Mouse (Mus musculus): ENCODE measurements at regions not wholly inside any gene's neighbourhood (a gene's known extent, or its start where the extent isn't known, plus 50 kb on each side); places are given as distances from the start of the nearest gene placed in this dataset.

DNA sequence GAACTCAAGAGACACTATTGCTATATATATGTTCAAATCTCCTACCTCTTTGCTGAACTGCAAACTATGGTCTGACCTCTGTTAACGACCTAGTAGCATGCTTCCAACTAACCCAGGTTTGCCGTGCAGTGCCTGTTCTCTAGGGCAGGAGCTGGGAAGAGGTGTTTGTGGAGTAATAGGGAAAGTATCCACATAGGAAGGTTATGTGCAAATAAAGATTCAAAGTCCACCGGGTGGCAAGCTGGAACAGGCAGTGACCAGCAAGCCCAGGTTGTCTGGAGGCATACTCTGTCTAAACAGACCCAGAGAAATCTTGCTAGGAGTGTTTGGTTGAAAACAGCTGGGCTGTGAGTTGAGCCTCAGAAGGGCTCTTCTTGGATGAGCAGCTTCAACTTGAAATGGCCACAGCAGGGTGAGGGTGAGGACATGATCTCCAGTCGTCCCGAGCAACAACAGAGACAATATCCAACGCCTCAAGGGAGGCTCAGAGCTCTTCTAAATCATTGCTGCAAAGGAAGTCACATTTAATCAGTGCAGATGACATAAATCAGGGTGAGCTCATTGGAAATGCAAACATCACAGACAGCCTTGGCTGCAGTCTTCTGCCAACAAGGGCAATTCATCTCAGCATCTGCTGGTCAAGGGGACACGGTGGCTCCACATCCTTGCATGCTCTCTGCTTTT, 846.7 kb downstream of the Synb start:
- Histone ChIP-seq H3K4me1 (peaks cover 6% of the 10 kb centered on the region), H3K36me3 (replicated peaks) (no peaks in the 10 kb centered on the region), H3K27ac (no peak overlapping the region), H3K4me3 (no peak overlapping the region), H3K27me3 (ENCODE audit: poor library complexity, severe bottlenecking) (no peaks in the 10 kb centered on the region), H3K9me3 (no peaks in the 10 kb centered on the region)
- DNase-seq (ENCODE audit: extremely low spot score, low spot score), result no peak
- 79% methylated on average over 7 of the region's 7 CpGs for WGBS

DNA sequence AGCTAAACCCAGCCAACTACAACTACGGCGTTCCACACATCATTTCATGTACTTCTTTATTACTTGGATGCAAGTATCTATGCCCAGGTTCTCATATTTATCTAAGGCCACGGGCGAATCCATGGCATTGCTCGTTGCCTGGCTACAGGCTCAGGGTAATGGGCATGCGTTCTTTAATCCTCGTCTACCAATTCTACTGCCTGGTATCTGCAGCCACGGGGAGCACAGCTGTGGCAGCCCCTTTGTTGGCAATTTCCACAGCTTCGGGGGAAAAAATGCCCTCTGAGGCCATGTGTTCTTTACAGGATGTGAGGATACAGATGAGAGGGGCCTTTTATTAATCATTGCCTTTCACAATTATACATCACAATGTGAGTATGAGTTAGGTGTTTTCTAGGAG, 860.8 kb downstream of the Synb start:
- H3K27ac ChIP-seq, result no peak overlapping the region
- no peaks in the 10 kb centered on the region for H3K9me3 ChIP-seq
- WGBS, result 89% methylated on average over 9 of the region's 9 CpGs
- H3K4me3 ChIP-seq, result no peak overlapping the region
- no peaks in the 10 kb centered on the region for H3K36me3 ChIP-seq (replicated peaks)
- no peaks in the 10 kb centered on the region for H3K27me3 ChIP-seq (ENCODE audit: poor library complexity, severe bottlenecking)
- DNase-seq (ENCODE audit: extremely low spot score, low spot score), result no peak
- H3K4me1 ChIP-seq, result no peaks in the 10 kb centered on the region

DNA sequence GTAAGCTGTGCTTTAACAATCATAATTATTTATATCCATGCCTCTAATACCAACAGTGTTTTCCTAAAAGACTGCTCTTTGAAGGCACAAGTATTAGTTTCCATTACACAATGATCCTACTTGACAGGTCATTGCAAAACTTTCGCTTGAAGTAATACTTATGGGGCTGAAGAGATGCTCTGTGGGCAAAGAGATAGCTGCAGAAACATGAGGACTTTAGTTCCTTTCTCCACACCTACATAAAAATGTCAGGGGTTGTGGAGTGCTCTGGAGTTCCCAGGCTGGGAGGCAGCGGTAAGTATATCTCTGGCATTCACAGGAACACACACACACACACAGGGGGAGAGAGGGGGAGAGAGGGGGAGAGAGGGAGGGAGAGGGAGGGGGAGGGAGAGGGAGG, 862.0 kb downstream of the Synb start:
- Histone ChIP-seq H3K27ac (no peak overlapping the region), H3K4me1 (no peaks in the 10 kb centered on the region), H3K27me3 (ENCODE audit: poor library complexity, severe bottlenecking) (no peaks in the 10 kb centered on the region), H3K4me3 (no peak overlapping the region), H3K9me3 (no peaks in the 10 kb centered on the region), H3K36me3 (replicated peaks) (no peaks in the 10 kb centered on the region)
- 92% methylated on average over 2 of the region's 2 CpGs for WGBS
- DNase-seq (ENCODE audit: extremely low spot score, low spot score), result no peak

DNA sequence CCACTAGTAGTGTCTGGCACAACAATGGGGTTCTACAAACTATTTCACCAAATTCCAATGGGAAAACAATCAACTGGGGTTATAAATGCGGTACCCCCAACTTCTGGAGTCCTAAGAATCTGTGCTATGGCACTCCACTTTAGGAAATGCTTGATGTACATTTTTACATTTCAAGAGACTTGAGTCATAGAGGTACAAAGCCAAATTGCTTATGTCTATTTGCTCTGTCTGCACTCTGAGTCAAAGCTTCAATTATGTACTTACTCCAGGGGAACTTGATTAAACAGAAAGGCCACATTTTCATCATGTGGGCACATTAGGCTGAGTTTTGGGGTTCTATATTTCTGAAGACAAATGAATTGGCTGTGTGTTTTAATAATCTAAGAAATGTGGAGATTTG, 866.9 kb downstream of the Synb start:
- no peaks in the 10 kb centered on the region for H3K9me3 ChIP-seq
- DNase-seq (ENCODE audit: extremely low spot score, low spot score), result no peak
- H3K4me1 ChIP-seq, result no peaks in the 10 kb centered on the region
- no peak overlapping the region for H3K27ac ChIP-seq
- no peaks in the 10 kb centered on the region for H3K36me3 ChIP-seq (replicated peaks)
- H3K4me3 ChIP-seq, result no peak overlapping the region
- WGBS, result 90% methylated on average over 1 of the region's 1 CpGs
- no peaks in the 10 kb centered on the region for H3K27me3 ChIP-seq (ENCODE audit: poor library complexity, severe bottlenecking)

DNA sequence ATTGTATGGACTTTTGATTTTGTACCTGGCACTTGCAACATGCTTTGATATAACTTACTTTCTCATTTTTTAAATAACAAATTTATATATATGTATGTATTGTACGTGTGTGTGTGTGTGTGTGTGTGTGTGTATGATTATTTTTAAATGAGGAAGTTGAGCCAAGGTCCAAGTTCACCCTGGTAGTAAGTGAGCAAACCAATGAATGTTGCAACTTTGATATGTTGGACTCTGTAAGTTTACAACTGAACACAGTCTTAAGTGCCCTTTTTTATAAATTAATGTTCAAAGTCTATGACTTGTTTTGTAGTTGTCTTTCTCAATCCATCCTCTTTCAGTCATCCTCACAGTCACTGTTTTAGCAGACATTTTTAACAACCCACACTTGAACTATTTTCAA, 901.7 kb downstream of the Synb start:
- no peak overlapping the region for H3K27ac ChIP-seq
- DNase-seq (ENCODE audit: extremely low spot score, low spot score), result no peak
- H3K4me3 ChIP-seq, result no peak overlapping the region
- WGBS, result 97% methylated on average over 1 of the region's 1 CpGs
- peaks cover 26% of the 10 kb centered on the region for H3K4me1 ChIP-seq
- H3K27me3 ChIP-seq (ENCODE audit: poor library complexity, severe bottlenecking), result no peaks in the 10 kb centered on the region
- no peaks in the 10 kb centered on the region for H3K9me3 ChIP-seq
- no peaks in the 10 kb centered on the region for H3K36me3 ChIP-seq (replicated peaks)

DNA sequence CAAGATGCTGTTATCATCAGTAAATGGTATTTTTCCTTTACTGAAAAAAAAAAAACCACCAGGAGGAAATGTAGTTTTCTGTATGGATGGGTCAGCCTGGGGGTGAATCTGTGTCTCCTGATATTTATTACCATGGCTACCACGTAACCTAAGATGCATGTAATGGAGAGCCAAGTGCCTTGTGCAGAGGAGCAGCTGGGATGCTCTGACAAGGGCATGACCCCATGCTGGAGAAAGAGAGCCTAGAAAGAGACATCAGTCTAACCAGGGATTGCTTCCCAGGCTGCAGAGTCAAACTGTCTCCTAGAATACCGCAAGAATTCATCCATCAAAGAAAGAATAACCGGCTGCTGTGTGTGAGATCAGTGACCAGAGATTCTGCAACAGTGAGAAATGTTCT, 902.2 kb downstream of the Synb start:
- Histone ChIP-seq H3K27ac (no peak overlapping the region), H3K4me1 (peaks cover 26% of the 10 kb centered on the region), H3K4me3 (no peak overlapping the region), H3K27me3 (ENCODE audit: poor library complexity, severe bottlenecking) (no peaks in the 10 kb centered on the region), H3K36me3 (replicated peaks) (no peaks in the 10 kb centered on the region), H3K9me3 (no peaks in the 10 kb centered on the region)
- no peak for DNase-seq (ENCODE audit: extremely low spot score, low spot score)
- 57% methylated on average over 3 of the region's 3 CpGs for WGBS

DNA sequence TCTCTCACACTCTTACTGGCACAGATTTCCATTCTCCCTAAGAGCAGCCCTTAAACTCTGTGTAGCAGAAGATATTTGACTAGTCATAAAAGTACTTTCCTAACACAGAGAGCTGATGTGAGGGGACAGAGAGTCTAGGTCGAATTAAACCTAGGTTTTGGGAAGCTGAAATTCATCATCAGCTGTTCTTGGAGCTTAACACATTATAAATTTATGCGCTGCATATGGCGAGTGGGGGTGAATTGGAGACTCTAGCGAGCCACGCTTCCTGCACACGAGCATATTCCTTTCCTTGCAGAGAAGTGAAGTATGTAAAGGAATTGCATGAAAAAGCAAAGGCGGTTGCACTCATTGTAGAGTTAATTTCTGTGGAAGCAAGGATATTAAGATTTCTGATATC, 912.4 kb downstream of the Synb start:
- 90% methylated on average over 7 of the region's 7 CpGs for WGBS
- H3K27ac ChIP-seq, result no peak overlapping the region

DNA sequence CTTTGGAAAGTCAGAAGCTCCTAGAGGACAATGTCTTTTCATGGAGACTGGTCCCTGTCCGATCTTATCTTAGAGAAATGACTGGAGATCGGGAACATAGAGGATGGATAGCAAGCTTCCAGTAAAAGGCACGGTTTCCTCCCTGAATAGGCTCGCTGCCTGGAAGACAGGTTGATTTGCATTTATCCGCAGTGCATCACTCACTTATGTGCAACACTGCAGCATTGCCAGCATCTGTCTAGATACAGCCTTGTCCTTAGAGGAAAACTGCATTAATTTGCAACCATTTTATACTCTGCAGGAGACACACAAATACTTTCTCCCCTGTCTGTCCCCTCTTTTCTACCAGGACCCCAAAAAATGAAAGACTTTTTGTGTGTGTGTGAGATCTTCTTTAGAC, 926.4 kb downstream of the Synb start:
- Histone ChIP-seq H3K36me3 (replicated peaks) (no peaks in the 10 kb centered on the region), H3K27ac (no peak overlapping the region), H3K4me1 (no peaks in the 10 kb centered on the region), H3K4me3 (no peak overlapping the region), H3K9me3 (no peaks in the 10 kb centered on the region), H3K27me3 (ENCODE audit: poor library complexity, severe bottlenecking) (no peaks in the 10 kb centered on the region)
- DNase-seq (ENCODE audit: extremely low spot score, low spot score), result no peak
- 86% methylated on average over 5 of the region's 5 CpGs for WGBS

More for the DNA sequence above, 912.4 kb downstream of the Synb start:
- no peak for DNase-seq (ENCODE audit: extremely low spot score, low spot score)
- Histone ChIP-seq H3K9me3 (no peaks in the 10 kb centered on the region), H3K4me1 (0 out of 2 replicates have a peak, but pooled peaks cover 3% of the 10 kb centered on the region), H3K36me3 (replicated peaks) (no peaks in the 10 kb centered on the region), H3K4me3 (no peak overlapping the region), H3K27me3 (ENCODE audit: poor library complexity, severe bottlenecking) (no peaks in the 10 kb centered on the region)

DNA sequence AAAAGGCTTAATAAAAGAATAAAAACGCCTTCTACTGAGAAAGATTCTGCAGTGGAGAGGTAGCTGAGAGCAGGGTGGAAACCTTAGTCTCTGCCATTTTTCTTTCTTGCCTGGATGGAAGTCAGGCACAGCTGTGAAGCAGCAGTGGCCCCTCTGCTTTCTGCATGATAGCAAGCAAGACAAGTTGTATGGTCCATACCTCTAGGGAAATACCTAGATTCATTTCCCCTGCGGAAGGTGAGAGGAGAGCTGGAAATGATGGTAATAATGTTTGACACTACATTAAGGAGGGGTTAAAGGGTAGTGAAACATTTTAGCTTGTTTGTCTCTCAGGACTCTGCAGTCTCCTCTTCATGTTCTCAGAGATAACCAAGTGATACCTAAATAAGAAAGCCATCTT, 930.2 kb downstream of the Synb start:
- Histone ChIP-seq H3K9me3 (no peaks in the 10 kb centered on the region), H3K4me3 (no peak overlapping the region), H3K27me3 (ENCODE audit: poor library complexity, severe bottlenecking) (no peaks in the 10 kb centered on the region), H3K36me3 (replicated peaks) (no peaks in the 10 kb centered on the region), H3K4me1 (no peaks in the 10 kb centered on the region), H3K27ac (no peak overlapping the region)
- 89% methylated on average over 2 of the region's 2 CpGs for WGBS
- DNase-seq (ENCODE audit: extremely low spot score, low spot score), result no peak

DNA sequence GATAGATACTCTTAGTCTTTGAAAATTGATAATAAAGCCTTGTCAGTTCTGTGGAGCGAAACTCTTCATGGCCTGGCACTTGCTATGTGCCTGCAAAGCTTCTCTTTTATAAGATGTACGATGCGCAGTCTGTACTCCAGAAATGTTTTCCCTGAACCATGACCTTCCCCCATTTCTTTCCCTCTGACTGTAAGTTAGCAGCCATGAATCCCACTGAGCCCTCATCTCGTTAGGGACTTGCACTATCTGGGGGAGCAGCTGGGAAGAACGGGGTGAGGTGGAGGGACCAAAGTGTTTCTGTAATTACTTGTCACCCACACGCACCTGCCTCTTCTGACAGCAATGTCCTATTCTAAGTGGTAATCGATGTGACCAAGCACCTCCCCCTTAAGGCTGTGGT, 932.1 kb downstream of the Synb start:
- H3K27ac ChIP-seq, result no peak overlapping the region
- no peak for DNase-seq (ENCODE audit: extremely low spot score, low spot score)
- 78% methylated on average over 7 of the region's 7 CpGs for WGBS

DNA sequence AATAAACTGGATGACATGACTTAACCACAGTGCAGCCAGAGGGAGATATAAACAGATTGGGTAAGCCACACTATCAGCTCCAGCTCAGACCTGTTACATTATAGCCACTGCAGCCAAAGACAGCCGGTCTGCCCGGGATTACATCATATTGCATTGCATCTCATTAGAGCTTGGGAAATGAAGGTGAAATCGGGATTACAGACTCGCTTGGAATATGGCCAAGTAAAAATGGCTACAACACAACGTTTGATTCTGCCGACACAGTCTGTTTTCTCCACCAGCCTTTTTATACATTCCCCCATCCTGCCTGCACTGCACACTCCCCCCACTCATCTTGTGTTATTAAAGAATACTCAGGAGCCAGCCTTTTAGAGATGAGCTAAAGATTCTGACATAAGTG, 932.6 kb downstream of the Synb start:
- Histone ChIP-seq H3K9me3 (no peaks in the 10 kb centered on the region), H3K27me3 (ENCODE audit: poor library complexity, severe bottlenecking) (no peaks in the 10 kb centered on the region), H3K4me1 (no peaks in the 10 kb centered on the region), H3K36me3 (replicated peaks) (no peaks in the 10 kb centered on the region), H3K27ac (no peak overlapping the region), H3K4me3 (no peak overlapping the region)
- 86% methylated on average over 6 of the region's 6 CpGs for WGBS
- DNase-seq (ENCODE audit: extremely low spot score, low spot score), result no peak

More for the DNA sequence above, 932.1 kb downstream of the Synb start:
- Histone ChIP-seq H3K36me3 (replicated peaks) (no peaks in the 10 kb centered on the region), H3K4me1 (no peaks in the 10 kb centered on the region), H3K27me3 (ENCODE audit: poor library complexity, severe bottlenecking) (no peaks in the 10 kb centered on the region), H3K9me3 (no peaks in the 10 kb centered on the region), H3K4me3 (no peak overlapping the region)

DNA sequence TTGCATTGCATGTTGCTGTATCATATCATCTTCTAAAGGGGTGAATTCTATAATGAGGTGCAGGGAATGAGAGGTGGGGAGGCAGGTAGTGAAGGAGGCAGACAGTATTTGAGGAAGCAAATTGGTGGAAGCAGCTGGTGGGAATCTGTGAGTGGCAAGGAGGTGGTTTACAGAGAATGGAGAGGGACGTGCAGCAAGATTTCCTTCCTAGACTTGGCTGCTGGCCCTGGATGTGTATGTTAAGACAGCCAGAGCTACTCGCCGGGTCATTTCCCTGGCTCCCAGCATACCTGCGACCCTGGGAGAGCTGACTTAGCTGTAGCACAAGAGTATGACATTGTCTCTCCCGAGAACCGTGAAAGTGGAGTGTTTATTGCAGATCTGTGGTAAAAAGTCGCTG, 937.7 kb downstream of the Synb start:
- no peak overlapping the region for H3K4me3 ChIP-seq
- 0 out of 2 replicates have a peak overlapping the region, but pooled peaks have one; percentile 35 for H3K27ac ChIP-seq
- DNase-seq (ENCODE audit: extremely low spot score, low spot score), result no peak
- H3K4me1 ChIP-seq, result peaks cover 11% of the 10 kb centered on the region; the same call in 1 of the 2 replicates
- no peaks in the 10 kb centered on the region for H3K36me3 ChIP-seq (replicated peaks)
- 88% methylated on average over 7 of the region's 7 CpGs for WGBS
- H3K9me3 ChIP-seq, result no peaks in the 10 kb centered on the region
- H3K27me3 ChIP-seq (ENCODE audit: poor library complexity, severe bottlenecking), result no peaks in the 10 kb centered on the region

DNA sequence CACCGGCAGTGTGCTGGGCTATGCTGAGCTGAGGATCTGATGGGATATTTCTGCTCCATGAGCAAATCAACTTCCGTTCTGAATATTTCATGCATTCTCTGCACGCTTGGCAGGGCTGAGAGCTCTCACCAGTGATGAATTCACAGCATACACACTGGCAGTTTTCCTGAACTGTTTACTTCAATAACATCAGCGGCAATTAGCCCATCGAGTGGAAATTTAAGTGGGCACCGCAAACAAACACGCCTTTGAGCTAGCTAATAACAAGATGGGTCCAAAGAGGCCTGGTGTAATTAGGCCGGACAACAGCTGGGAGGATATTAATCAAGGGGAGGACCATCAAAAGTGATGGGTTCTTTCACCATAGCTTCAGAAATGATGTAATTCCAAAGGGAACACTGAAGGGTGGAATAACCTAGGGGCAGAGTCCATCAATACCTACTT, 938.6 kb downstream of the Synb start:
- no peak overlapping the region for H3K27ac ChIP-seq
- 84% methylated on average over 8 of the region's 8 CpGs for WGBS
- no peaks in the 10 kb centered on the region for H3K27me3 ChIP-seq (ENCODE audit: poor library complexity, severe bottlenecking)
- no peak overlapping the region for H3K4me3 ChIP-seq
- no peak for DNase-seq (ENCODE audit: extremely low spot score, low spot score)
- peaks cover 11% of the 10 kb centered on the region; the same call in 1 of the 2 replicates for H3K4me1 ChIP-seq
- H3K9me3 ChIP-seq, result no peaks in the 10 kb centered on the region
- H3K36me3 ChIP-seq (replicated peaks), result no peaks in the 10 kb centered on the region

DNA sequence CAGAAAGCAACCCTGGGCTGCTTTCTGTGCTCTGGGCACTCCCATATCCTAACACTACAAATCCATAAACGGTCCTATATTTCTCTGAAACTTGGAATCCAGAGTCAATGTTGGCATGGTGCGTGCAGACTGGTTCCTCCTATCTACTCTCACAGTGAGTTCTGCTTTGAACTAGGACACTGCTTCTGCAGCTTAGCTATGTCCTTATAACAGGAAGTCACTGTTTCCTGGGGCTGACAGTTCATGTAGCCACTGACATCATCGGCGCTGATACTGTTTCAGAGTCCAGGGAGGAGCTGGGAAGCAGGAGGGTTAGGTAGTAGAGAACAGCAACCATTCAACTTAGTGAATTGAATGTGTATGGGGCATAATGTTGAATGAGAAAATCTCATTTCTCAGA, 948.6 kb downstream of the Synb start:
- no peak for DNase-seq (ENCODE audit: extremely low spot score, low spot score)
- H3K9me3 ChIP-seq, result no peaks in the 10 kb centered on the region
- no peak overlapping the region for H3K27ac ChIP-seq
- 78% methylated on average over 4 of the region's 4 CpGs for WGBS
- no peaks in the 10 kb centered on the region for H3K4me1 ChIP-seq
- no peaks in the 10 kb centered on the region for H3K36me3 ChIP-seq (replicated peaks)
- H3K4me3 ChIP-seq, result no peak overlapping the region
- H3K27me3 ChIP-seq (ENCODE audit: poor library complexity, severe bottlenecking), result no peaks in the 10 kb centered on the region
